Mouse (Mus musculus): ENCODE results near the gene Olfr1216. TPM values are rescaled to one million over a fixed set of nuclear protein-coding genes. Genes with fewer than 3 reads are reported as not detected.
"Not testable (repeated sequence)": the region's sequence is repeated elsewhere in the genome, so short reads cannot be mapped to it uniquely, and the experiment has no call there.

Olfr1216 gene
- polyA plus RNA-seq (2016; fragmentation: Nextera tagmentation; extraction: Ambion mirVana) = not detected in 2 replicates

GRCm38 (mm10) chr2:89018240-89018639 lies at the start of gene Olfr1216:
TSS of gene Olfr1216 (minus strand) at chr2:89018340.
- 84% methylated on average over 1 of the region's 1 CpGs for WGBS
- no peak within 1 kb of the TSS for H3K4me2 ChIP-seq (replicated peaks)
- H3K9me3 ChIP-seq = no peaks in the 10 kb centered on the region
- no peak within 1 kb of the TSS for H3K27ac ChIP-seq
- H3K4me1 ChIP-seq = no peaks in the 10 kb centered on the region
- no peak within 1 kb of the TSS for H3K9ac ChIP-seq
- ATAC-seq (ENCODE audit: low FRiP score, low read depth) = no peak
- H3K4me3 ChIP-seq = no peak within 1 kb of the TSS
- no peaks in the 10 kb centered on the region for H3K27me3 ChIP-seq (replicated peaks)
- H3K36me3 ChIP-seq = no peaks in the 10 kb centered on the region

GRCm38 (mm10) chr2:89061087-89061486 lies 42.9 kb upstream of the Olfr1216 start, which contains the start of gene Olfr1218:
TSS of gene Olfr1218 (minus strand) at chr2:89061187.
- no peak within 1 kb of the TSS for H3K27ac ChIP-seq
- no peak within 1 kb of the TSS for H3K4me3 ChIP-seq
- H3K4me1 ChIP-seq = no peaks in the 10 kb centered on the region
- H3K9me3 ChIP-seq = no peaks in the 10 kb centered on the region
- H3K9ac ChIP-seq = no peak within 1 kb of the TSS
- no peaks in the 10 kb centered on the region for H3K27me3 ChIP-seq (replicated peaks)
- no peak within 1 kb of the TSS for H3K4me2 ChIP-seq (replicated peaks)
- ATAC-seq (ENCODE audit: low FRiP score, low read depth) = no peak
- no peaks in the 10 kb centered on the region for H3K36me3 ChIP-seq

- H3K27me3 ChIP-seq (replicated peaks) = no peaks in the 10 kb centered on the region
- no peaks in the 10 kb centered on the region for H3K4me1 ChIP-seq
- no peaks in the 10 kb centered on the region for H3K9me3 ChIP-seq
- no peak for ATAC-seq (ENCODE audit: low FRiP score, low read depth)
- H3K4me2 ChIP-seq (replicated peaks) = no peak within 1 kb of the TSS
- no peaks in the 10 kb centered on the region for H3K36me3 ChIP-seq
- WGBS = 75% methylated on average over 2 of the region's 2 CpGs
- no peak within 1 kb of the TSS for H3K4me3 ChIP-seq
- H3K27ac ChIP-seq = no peak within 1 kb of the TSS
- no peak within 1 kb of the TSS for H3K9ac ChIP-seq
Observed at GRCm38 (mm10) chr2:89031965-89032364, 13.8 kb upstream of the Olfr1216 start, which contains the start of gene Olfr1217. TSS of gene Olfr1217 (minus strand) at chr2:89032065.

GRCm38 (mm10) chr2:89021436-89021835 lies 3.3 kb upstream of the Olfr1216 start:
- not testable (repeated sequence) for H3K27me3 ChIP-seq (replicated peaks); H3K4me1 ChIP-seq; H3K4me3 ChIP-seq; H3K27ac ChIP-seq; H3K36me3 ChIP-seq; H3K9ac ChIP-seq; H3K9me3 ChIP-seq; ATAC-seq (ENCODE audit: low FRiP score, low read depth); H3K4me2 ChIP-seq (replicated peaks)
- WGBS = 80% methylated on average over 3 of the region's 3 CpGs

GRCm38 (mm10) chr2:89006873-89007272 lies 11.3 kb downstream of the Olfr1216 start, which contains the start of gene Olfr1215:
TSS of gene Olfr1215 (minus strand) at chr2:89006973.
- Histone ChIP-seq H3K36me3 (no peaks in the 10 kb centered on the region), H3K4me3 (no peak within 1 kb of the TSS), H3K4me2 (replicated peaks) (no peak within 1 kb of the TSS), H3K4me1 (no peaks in the 10 kb centered on the region), H3K27ac (no peak within 1 kb of the TSS), H3K9ac (no peak within 1 kb of the TSS), H3K27me3 (replicated peaks) (no peaks in the 10 kb centered on the region), H3K9me3 (no peaks in the 10 kb centered on the region)
- 74% methylated on average over 2 of the region's 2 CpGs for WGBS
- ATAC-seq (ENCODE audit: low FRiP score, low read depth) = no peak

- Histone ChIP-seq H3K36me3 (no peaks in the 10 kb centered on the region), H3K4me3 (no peak within 1 kb of the TSS), H3K9ac (no peak within 1 kb of the TSS), H3K27ac (no peak within 1 kb of the TSS), H3K9me3 (no peaks in the 10 kb centered on the region), H3K4me1 (no peaks in the 10 kb centered on the region), H3K27me3 (replicated peaks) (no peaks in the 10 kb centered on the region), H3K4me2 (replicated peaks) (no peak within 1 kb of the TSS)
- WGBS = 94% methylated on average over 1 of the region's 1 CpGs
- ATAC-seq (ENCODE audit: low FRiP score, low read depth) = no peak
Observed at GRCm38 (mm10) chr2:88992553-88992952, 25.6 kb downstream of the Olfr1216 start, which contains the start of gene Olfr1214. TSS of gene Olfr1214 (minus strand) at chr2:88992653.

GRCm38 (mm10) chr2:88980181-88980580 lies 38.0 kb downstream of the Olfr1216 start, which contains the start of gene Gm13762:
TSS of gene Gm13762 (minus strand) at chr2:88980281.
- H3K9ac ChIP-seq = no peak within 1 kb of the TSS
- H3K9me3 ChIP-seq = no peaks in the 10 kb centered on the region
- no peak for ATAC-seq (ENCODE audit: low FRiP score, low read depth)
- H3K36me3 ChIP-seq = no peaks in the 10 kb centered on the region
- no peak within 1 kb of the TSS for H3K27ac ChIP-seq
- H3K4me1 ChIP-seq = no peaks in the 10 kb centered on the region
- no peak within 1 kb of the TSS for H3K4me3 ChIP-seq
- no peak within 1 kb of the TSS for H3K4me2 ChIP-seq (replicated peaks)
- WGBS = 90% methylated on average over 1 of the region's 1 CpGs
- H3K27me3 ChIP-seq (replicated peaks) = no peaks in the 10 kb centered on the region

Other genes starting within 250 kb of the Olfr1216 start
- not detected in 2 replicates for gene Olfr1200, start 247.9 kb downstream of the Olfr1216 start, polyA plus RNA-seq (2016; fragmentation: Nextera tagmentation; extraction: Ambion mirVana)
- not detected in 2 replicates for gene Olfr1201, start 225.3 kb downstream of the Olfr1216 start, polyA plus RNA-seq (2016; fragmentation: Nextera tagmentation; extraction: Ambion mirVana)
- 0.05 TPM in 1 of 2 replicates, not detected in the other for gene Olfr1202, start 203.8 kb downstream of the Olfr1216 start, polyA plus RNA-seq (2016; fragmentation: Nextera tagmentation; extraction: Ambion mirVana)
- gene Olfr1205, start 188.6 kb downstream of the Olfr1216 start, polyA plus RNA-seq (2016; fragmentation: Nextera tagmentation; extraction: Ambion mirVana) = not detected in 2 replicates
- gene Olfr1204, start 169.0 kb downstream of the Olfr1216 start, polyA plus RNA-seq (2016; fragmentation: Nextera tagmentation; extraction: Ambion mirVana) = not detected in 2 replicates
- not detected in 2 replicates for gene Olfr1206, start 155.1 kb downstream of the Olfr1216 start, polyA plus RNA-seq (2016; fragmentation: Nextera tagmentation; extraction: Ambion mirVana)
- not detected in 2 replicates for gene Olfr1208, start 116.0 kb downstream of the Olfr1216 start, polyA plus RNA-seq (2016; fragmentation: Nextera tagmentation; extraction: Ambion mirVana)
- gene Olfr1209, start 103.2 kb downstream of the Olfr1216 start, polyA plus RNA-seq (2016; fragmentation: Nextera tagmentation; extraction: Ambion mirVana) = not detected in 2 replicates
- gene Olfr1211, start 80.2 kb downstream of the Olfr1216 start, polyA plus RNA-seq (2016; fragmentation: Nextera tagmentation; extraction: Ambion mirVana) = not detected in 2 replicates
- gene Olfr1212, start 64.4 kb downstream of the Olfr1216 start, polyA plus RNA-seq (2016; fragmentation: Nextera tagmentation; extraction: Ambion mirVana) = not detected in 2 replicates
- gene Gm13762, start 38.1 kb downstream of the Olfr1216 start, polyA plus RNA-seq (2016; fragmentation: Nextera tagmentation; extraction: Ambion mirVana) = not detected in 2 replicates
- gene Olfr1214, start 25.7 kb downstream of the Olfr1216 start, polyA plus RNA-seq (2016; fragmentation: Nextera tagmentation; extraction: Ambion mirVana) = not detected in 2 replicates
- gene Olfr1215, start 11.4 kb downstream of the Olfr1216 start, polyA plus RNA-seq (2016; fragmentation: Nextera tagmentation; extraction: Ambion mirVana) = not detected in 2 replicates
- not detected in 2 replicates for gene Olfr1217, start 13.7 kb upstream of the Olfr1216 start, polyA plus RNA-seq (2016; fragmentation: Nextera tagmentation; extraction: Ambion mirVana)
- not detected in 2 replicates for gene Olfr1218, start 42.8 kb upstream of the Olfr1216 start, polyA plus RNA-seq (2016; fragmentation: Nextera tagmentation; extraction: Ambion mirVana)
- not detected in 2 replicates for gene Olfr1219, start 65.2 kb upstream of the Olfr1216 start, polyA plus RNA-seq (2016; fragmentation: Nextera tagmentation; extraction: Ambion mirVana)
- 0.04 TPM in 1 of 2 replicates, not detected in the other for gene Olfr1220, start 88.5 kb upstream of the Olfr1216 start, polyA plus RNA-seq (2016; fragmentation: Nextera tagmentation; extraction: Ambion mirVana)
- not detected in 2 replicates for gene Olfr1221, start 98.9 kb upstream of the Olfr1216 start, polyA plus RNA-seq (2016; fragmentation: Nextera tagmentation; extraction: Ambion mirVana)
- not detected in 2 replicates for gene Olfr1222, start 114.7 kb upstream of the Olfr1216 start, polyA plus RNA-seq (2016; fragmentation: Nextera tagmentation; extraction: Ambion mirVana)
- not detected in 2 replicates for gene Olfr1223, start 133.2 kb upstream of the Olfr1216 start, polyA plus RNA-seq (2016; fragmentation: Nextera tagmentation; extraction: Ambion mirVana)
- gene Olfr1224-ps1, start 145.8 kb upstream of the Olfr1216 start, polyA plus RNA-seq (2016; fragmentation: Nextera tagmentation; extraction: Ambion mirVana) = not detected in 2 replicates
- gene Olfr1225, start 156.3 kb upstream of the Olfr1216 start, polyA plus RNA-seq (2016; fragmentation: Nextera tagmentation; extraction: Ambion mirVana) = not detected in 2 replicates
- gene Olfr1226, start 181.7 kb upstream of the Olfr1216 start, polyA plus RNA-seq (2016; fragmentation: Nextera tagmentation; extraction: Ambion mirVana) = not detected in 2 replicates
- not detected in 2 replicates for gene Olfr1228, start 235.7 kb upstream of the Olfr1216 start, polyA plus RNA-seq (2016; fragmentation: Nextera tagmentation; extraction: Ambion mirVana)